Mouse (Mus musculus): ENCODE results near the gene Plekhj1. TPM values are rescaled to one million over a fixed set of nuclear protein-coding genes. Genes with fewer than 3 reads are reported as not detected.

The Plekhj1 gene
- polyA plus RNA-seq, 1 experiment = 59.5 TPM

GRCm38 (mm10) chr10:80747410-80747809 lies 51.0 kb downstream of the Plekhj1 start:
- TF ChIP-seq POLR2A (IDR thresholded peaks at IDR 0.05; ENCODE audit: extremely low read depth, insufficient read depth, low read length) (no peak), CTCF (IDR thresholded peaks at IDR 0.05; ENCODE audit: extremely low read depth, insufficient read depth, low read length) (peak; percentile 99)
- peaks cover 1% of the 10 kb centered on the region; the same call in 1 of the 2 replicates for H3K4me1 ChIP-seq (ENCODE audit: control insufficient read depth, insufficient read depth, low read length)
- no peak overlapping the region for H3K4me3 ChIP-seq (ENCODE audit: insufficient read depth, low read length)
- H3K27ac ChIP-seq (ENCODE audit: insufficient read depth, low read length) = no peak overlapping the region

Other genes with a start within 250 kb of the Plekhj1 start
- 44.7 and 45.0 TPM in 2 replicates for gene Rexo1, start 237.1 kb downstream of the Plekhj1 start, polyA plus RNA-seq (2012; rRNA removed)
- gene Klf16, start 221.3 kb downstream of the Plekhj1 start, polyA plus RNA-seq (2012; rRNA removed) = 34.7 and 36.9 TPM in 2 replicates
- 329 and 330 TPM in 2 replicates for gene Abhd17a, start 208.3 kb downstream of the Plekhj1 start, polyA plus RNA-seq (2012; rRNA removed)
- 63.2 and 63.9 TPM in 2 replicates for gene Scamp4, start 195.8 kb downstream of the Plekhj1 start, polyA plus RNA-seq (2012; rRNA removed)
- gene Adat3, start 195.7 kb downstream of the Plekhj1 start, polyA plus RNA-seq (2012; rRNA removed) = 4.0 and 4.3 TPM in 2 replicates
- gene Gm49322, start 192.6 kb downstream of the Plekhj1 start, polyA plus RNA-seq (2012; rRNA removed) = 2.5 and 2.8 TPM in 2 replicates
- 294 and 314 TPM in 2 replicates for gene Csnk1g2, start 175.8 kb downstream of the Plekhj1 start, polyA plus RNA-seq (2012; rRNA removed)
- gene Btbd2, start 141.6 kb downstream of the Plekhj1 start, polyA plus RNA-seq (2012; rRNA removed) = 98.8 and 102 TPM in 2 replicates
- 47.1 and 54.0 TPM in 2 replicates for gene Mknk2, start 120.5 kb downstream of the Plekhj1 start, polyA plus RNA-seq (2012; rRNA removed)
- gene Mob3a, start 96.6 kb downstream of the Plekhj1 start, polyA plus RNA-seq (2012; rRNA removed) = 7.9 and 9.4 TPM in 2 replicates
- 111 and 118 TPM in 2 replicates for gene Izumo4, start 96.4 kb downstream of the Plekhj1 start, polyA plus RNA-seq (2012; rRNA removed)
- 157 and 159 TPM in 2 replicates for gene Ap3d1, start 56.4 kb downstream of the Plekhj1 start, polyA plus RNA-seq (2012; rRNA removed)
- 45.9 and 47.8 TPM in 2 replicates for gene Dot1l, start 43.4 kb downstream of the Plekhj1 start, polyA plus RNA-seq (2012; rRNA removed)
- 38.9 and 46.1 TPM in 2 replicates for gene Sf3a2, start 428 bp downstream of the Plekhj1 start, polyA plus RNA-seq (2012; rRNA removed)
- gene Amh, start 6.6 kb upstream of the Plekhj1 start, polyA plus RNA-seq (2012; rRNA removed) = 1.6 and 2.3 TPM in 2 replicates
- gene Jsrp1, start 14.9 kb upstream of the Plekhj1 start, polyA plus RNA-seq (2012; rRNA removed) = 4.7 and 5.0 TPM in 2 replicates
- gene Oaz1, start 28.0 kb upstream of the Plekhj1 start, polyA plus RNA-seq (2012; rRNA removed) = 643 and 729 TPM in 2 replicates
- 24.8 and 29.4 TPM in 2 replicates for gene Lingo3, start 45.4 kb upstream of the Plekhj1 start, polyA plus RNA-seq (2012; rRNA removed)
- gene Lsm7, start 56.6 kb upstream of the Plekhj1 start, polyA plus RNA-seq (2012; rRNA removed) = 223 and 238 TPM in 2 replicates
- 94.2 and 96.5 TPM in 2 replicates for gene Sppl2b, start 56.6 kb upstream of the Plekhj1 start, polyA plus RNA-seq (2012; rRNA removed)
- gene Tmprss9, start 73.2 kb upstream of the Plekhj1 start, polyA plus RNA-seq (2012; rRNA removed) = 0.21 and 0.40 TPM in 2 replicates
- gene Timm13, start 102.3 kb upstream of the Plekhj1 start, polyA plus RNA-seq (2012; rRNA removed) = 207 and 219 TPM in 2 replicates
- gene Lmnb2, start 119.6 kb upstream of the Plekhj1 start, polyA plus RNA-seq (2012; rRNA removed) = 23.6 and 24.5 TPM in 2 replicates
- gene Gadd45b, start 131.4 kb upstream of the Plekhj1 start, polyA plus RNA-seq (2012; rRNA removed) = 23.9 and 25.6 TPM in 2 replicates
- 77.9 and 152 TPM in 2 replicates for gene Gng7, start 216.3 kb upstream of the Plekhj1 start, polyA plus RNA-seq (2012; rRNA removed)
- 83.8 and 85.3 TPM in 2 replicates for gene Diras1, start 227.0 kb upstream of the Plekhj1 start, polyA plus RNA-seq (2012; rRNA removed)
- 72.8 and 73.0 TPM in 2 replicates for gene Slc39a3, start 238.8 kb upstream of the Plekhj1 start, polyA plus RNA-seq (2012; rRNA removed)